Mouse (Mus musculus) cortical plate, adult 2 months (tissue): ENCODE measurements around the gene Mgst3. TPM values are rescaled to one million over a fixed set of nuclear protein-coding genes. Genes with fewer than 3 reads are reported as not detected.

ENCODE experiments used
- H3K27ac ChIP-seq: fragments of 200-500 bp; 2 replicates; pipeline ENCODE4 v1.5.1; 2012; ENCODE audit warnings: low read length, control low read depth, inconsistent platforms; ENCODE audit not compliant: insufficient read depth
- H3K4me1 ChIP-seq: fragments of 200-500 bp; 2 replicates; pipeline ENCODE4 v1.6.1; 2011; ENCODE audit warnings: low read length; ENCODE audit not compliant: control insufficient read depth, insufficient read depth
- H3K4me3 ChIP-seq: fragments of 200-500 bp; 2 replicates; pipeline ENCODE4 v1.5.1; 2011; ENCODE audit warnings: mild to moderate bottlenecking, low read length, control low read depth; ENCODE audit not compliant: insufficient read depth
- CTCF ChIP-seq: fragments of 200-500 bp; IDR thresholded peaks from 2 replicates; pipeline ENCODE4 v1.5.1; 2011; ENCODE audit warnings: mild to moderate bottlenecking, control low read depth, low read length; ENCODE audit not compliant: insufficient read depth; ENCODE audit errors: extremely low read depth
- POLR2A ChIP-seq: fragments of 200-500 bp; IDR thresholded peaks from 2 replicates; pipeline ENCODE4 v1.6.1; 2011; ENCODE audit warnings: mild to moderate bottlenecking, low read length, control low read depth; ENCODE audit not compliant: insufficient read depth; ENCODE audit errors: extremely low read depth
- polyA plus RNA-seq: library from polyadenylated mRNA; depleted of rRNA; stranded (reverse); fragments of >200 nt; gene quantifications from 2 replicates; pipeline ENCODE4 v1.2.3, GENCODE M21; 2012; rRNA removed

Mgst3 gene
- polyA plus RNA-seq, 1 experiment: 231 TPM

- Histone ChIP-seq H3K4me1 (no peaks in the 10 kb centered on the region), H3K4me3 (no peak overlapping the region), H3K27ac (no peak overlapping the region)
- TF ChIP-seq POLR2A (no peak), CTCF (peak; percentile 80)
Measured at GRCm38 (mm10) chr1:167337463-167338095, 56.1 kb downstream of the Mgst3 start.

- Histone ChIP-seq H3K27ac (no peak overlapping the region), H3K4me3 (no peak overlapping the region), H3K4me1 (no peaks in the 10 kb centered on the region)
- TF ChIP-seq CTCF (no peak), POLR2A (no peak)
Measured at GRCm38 (mm10) chr1:167336398-167336797, 57.2 kb downstream of the Mgst3 start.

- Histone ChIP-seq H3K4me1 (no peaks in the 10 kb centered on the region), H3K4me3 (no peak overlapping the region), H3K27ac (no peak overlapping the region)
- TF ChIP-seq CTCF: no peak
- no peak for TF ChIP-seq POLR2A
Measured at GRCm38 (mm10) chr1:167331106-167331505, 62.5 kb downstream of the Mgst3 start.

- H3K4me3 ChIP-seq: no peak overlapping the region
- no peak for TF ChIP-seq CTCF
- TF ChIP-seq POLR2A: no peak
- no peaks in the 10 kb centered on the region for H3K4me1 ChIP-seq
- no peak overlapping the region for H3K27ac ChIP-seq
Measured at GRCm38 (mm10) chr1:167328776-167329175, 64.9 kb downstream of the Mgst3 start.

Other genes starting within 250 kb of the Mgst3 start
- 19.7 and 20.5 TPM in 2 replicates for gene Uck2, start 108.5 kb downstream of the Mgst3 start, polyA plus RNA-seq
- gene Tmco1, start 85.5 kb downstream of the Mgst3 start, polyA plus RNA-seq: 61.4 and 70.4 TPM in 2 replicates
- gene Aldh9a1, start 43.9 kb downstream of the Mgst3 start, polyA plus RNA-seq: 32.6 and 33.4 TPM in 2 replicates
- not detected in 2 replicates for gene Lrrc52, start 72.9 kb upstream of the Mgst3 start, polyA plus RNA-seq
- 1.7 and 12.9 TPM in 2 replicates for gene Rxrg, start 204.5 kb upstream of the Mgst3 start, polyA plus RNA-seq